Mouse (Mus musculus) G1E (cell line): ENCODE measurements around the gene Cep250. TPM values are rescaled to one million over a fixed set of nuclear protein-coding genes. Genes with fewer than 3 reads are reported as not detected.
A peak's percentile ranks its signal among the peaks of the same experiment; 100 is the strongest.

Source experiments
- ATAC-seq: 2 replicates; pipeline ENCODE4 v1.8.0; 2016; ENCODE audit warnings: mild to moderate bottlenecking; ENCODE audit not compliant: insufficient number of reproducible peaks, poor library complexity, low FRiP score, severe bottlenecking; ENCODE audit errors: extremely low read depth
- DNase-seq: peaks from one replicate; pipeline ENCODE4 v3.0.0; 2012; ENCODE audit warnings: low spot score
- H3K27me3 ChIP-seq: 2 replicates; pipeline ENCODE4 v1.6.1; 2012; ENCODE audit warnings: mild to moderate bottlenecking, low read length, inconsistent platforms; ENCODE audit not compliant: insufficient read depth
- H3K36me3 ChIP-seq: replicated peaks from 2 replicates; pipeline ENCODE3; 2012; ENCODE audit warnings: mild to moderate bottlenecking, inconsistent platforms
- H3K4me1 ChIP-seq: 2 replicates; pipeline ENCODE4 v1.6.1; 2012; ENCODE audit warnings: low read depth, low read length, inconsistent platforms, mixed read lengths; ENCODE audit not compliant: insufficient read depth
- H3K4me3 ChIP-seq: 2 replicates; pipeline ENCODE4 v1.5.1; 2012; ENCODE audit warnings: low read depth, mild to moderate bottlenecking, inconsistent platforms, low read length, moderate library complexity, mixed read lengths
- H3K9me3 ChIP-seq: replicated peaks from 2 replicates; pipeline ENCODE4 v1.6.1; 2012; ENCODE audit warnings: inconsistent platforms
- CTCF ChIP-seq: IDR thresholded peaks from 2 replicates; pipeline ENCODE4 v1.5.1; 2012; ENCODE audit warnings: low read depth, low read length, inconsistent platforms, mixed read lengths
- GATA1 ChIP-seq: IDR thresholded peaks from 2 replicates; pipeline ENCODE4 v1.6.1; 2012; ENCODE audit warnings: borderline replicate concordance, low read length, inconsistent platforms, mixed read lengths
- GATA2 ChIP-seq: IDR thresholded peaks from 2 replicates; pipeline ENCODE4 v1.6.1; 2012; ENCODE audit warnings: low read depth, low read length, inconsistent platforms, borderline replicate concordance
- POLR2AphosphoS5 ChIP-seq: IDR thresholded peaks from 2 replicates; pipeline ENCODE4 v1.6.1; 2012; ENCODE audit warnings: low read depth, low read length, inconsistent platforms; ENCODE audit not compliant: insufficient replicate concordance
- TAL1 ChIP-seq: conservative IDR thresholded peaks from 2 replicates; pipeline ENCODE4 v1.6.1; 2012; ENCODE audit warnings: low read depth, low read length, inconsistent platforms, mixed read lengths
- polyA plus RNA-seq: library from polyadenylated mRNA; stranded (reverse); fragments of >175 nt; gene quantifications from 2 replicates; pipeline ENCODE4 v1.2.3, GENCODE M21; 2012
- total RNA-seq, 2 experiments: library from RNA; stranded (forward) in 1 of 2; stranded (reverse) in 1 of 2; fragments of 200-1000 nt in 1 of 2; fragments of >200 nt in 1 of 2; fragmentation: Nextera tagmentation in 1 of 2; gene quantifications; 2 replicates each; pipeline ENCODE4 v1.2.3; 2014 to 2017

Gene Cep250
- total and polyA plus RNA-seq, 3 experiments = 12.3 to 49.2 (median 19.9) TPM

GRCm38 (mm10) chr2:155985776-155986175 lies 29.5 kb downstream of the Cep250 start:
- H3K27me3 ChIP-seq = no peaks in the 10 kb centered on the region
- H3K4me3 ChIP-seq = no peak overlapping the region
- DNase-seq (no peak), ATAC-seq (no peak)
- H3K9me3 ChIP-seq = no peaks in the 10 kb centered on the region
- TF ChIP-seq POLR2AphosphoS5 (no peak), CTCF (no peak), TAL1 (no peak), GATA1 (no peak), GATA2 (no peak)
- peaks cover 45% of the 10 kb centered on the region for H3K4me1 ChIP-seq
- peaks cover 91% of the 10 kb centered on the region for H3K36me3 ChIP-seq

DNA sequence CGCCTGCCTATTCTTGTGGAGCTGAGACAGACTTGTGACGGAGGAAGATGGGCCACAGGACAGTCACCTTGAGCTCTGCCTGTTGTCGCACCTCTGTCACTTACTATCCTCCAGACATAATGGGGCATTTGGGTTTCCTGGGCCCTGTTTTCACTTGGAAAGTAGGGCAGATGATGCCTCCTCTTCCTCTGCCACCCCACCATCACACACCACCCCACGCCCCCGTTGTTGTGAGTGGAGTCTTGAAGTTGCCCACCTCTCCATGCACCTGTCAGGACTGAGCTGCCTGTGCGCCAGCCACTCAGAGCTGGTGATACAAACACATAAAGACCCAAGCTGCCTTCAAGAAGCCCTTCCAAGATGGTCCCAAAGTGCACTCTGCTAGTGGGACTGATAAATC lies 30.9 kb downstream of the Cep250 start:
- Histone ChIP-seq H3K27me3 (no peaks in the 10 kb centered on the region), H3K4me1 (peaks cover 58% of the 10 kb centered on the region), H3K4me3 (no peak overlapping the region), H3K9me3 (no peaks in the 10 kb centered on the region), H3K36me3 (peaks cover 92% of the 10 kb centered on the region)
- TF ChIP-seq TAL1 = no peak
- no peak for TF ChIP-seq GATA1
- TF ChIP-seq CTCF = no peak
- no peak for TF ChIP-seq GATA2
- no peak for ATAC-seq
- no peak for DNase-seq

GRCm38 (mm10) chr2:155989085-155989484 lies 32.8 kb downstream of the Cep250 start:
- Histone ChIP-seq H3K4me1 (peaks cover 64% of the 10 kb centered on the region), H3K4me3 (peak overlapping the region; percentile 55; the same call in 1 of the 2 replicates)

DNA sequence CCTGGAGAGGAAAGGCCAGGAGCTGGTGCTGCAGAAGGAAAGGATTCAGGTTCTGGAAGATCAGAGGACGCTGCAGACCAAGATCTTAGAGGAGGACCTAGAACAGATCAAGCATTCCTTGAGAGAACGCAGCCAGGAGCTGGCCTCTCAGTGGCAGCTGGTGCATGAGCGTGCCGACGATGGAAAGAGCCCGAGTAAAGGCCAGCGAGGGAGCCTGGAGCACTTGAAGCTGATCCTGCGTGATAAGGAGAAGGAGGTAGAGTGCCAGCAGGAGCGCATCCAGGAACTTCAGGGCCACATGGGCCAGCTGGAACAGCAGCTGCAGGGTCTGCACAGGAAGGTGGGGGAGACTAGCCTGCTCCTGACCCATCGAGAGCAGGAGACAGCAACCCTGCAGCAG lies 34.9 kb downstream of the Cep250 start:
- Histone ChIP-seq H3K9me3 (no peaks in the 10 kb centered on the region), H3K27me3 (no peaks in the 10 kb centered on the region), H3K4me1 (peaks cover 60% of the 10 kb centered on the region), H3K36me3 (peaks cover 95% of the 10 kb centered on the region), H3K4me3 (no peak overlapping the region)
- TF ChIP-seq GATA2 (no peak), POLR2AphosphoS5 (no peak), CTCF (no peak), TAL1 (no peak), GATA1 (no peak)
- DNase-seq (no peak), ATAC-seq (no peak)

More at GRCm38 (mm10) chr2:155989085-155989484, 32.8 kb downstream of the Cep250 start:
- Histone ChIP-seq H3K9me3 (no peaks in the 10 kb centered on the region), H3K27me3 (no peaks in the 10 kb centered on the region), H3K36me3 (peaks cover 95% of the 10 kb centered on the region)
- DNase-seq (peak; percentile 89), ATAC-seq (peak; percentile 87)
- TF ChIP-seq GATA1 = no peak
- TF ChIP-seq TAL1 = peak; percentile 29; the same call in 1 of the 2 replicates

DNA sequence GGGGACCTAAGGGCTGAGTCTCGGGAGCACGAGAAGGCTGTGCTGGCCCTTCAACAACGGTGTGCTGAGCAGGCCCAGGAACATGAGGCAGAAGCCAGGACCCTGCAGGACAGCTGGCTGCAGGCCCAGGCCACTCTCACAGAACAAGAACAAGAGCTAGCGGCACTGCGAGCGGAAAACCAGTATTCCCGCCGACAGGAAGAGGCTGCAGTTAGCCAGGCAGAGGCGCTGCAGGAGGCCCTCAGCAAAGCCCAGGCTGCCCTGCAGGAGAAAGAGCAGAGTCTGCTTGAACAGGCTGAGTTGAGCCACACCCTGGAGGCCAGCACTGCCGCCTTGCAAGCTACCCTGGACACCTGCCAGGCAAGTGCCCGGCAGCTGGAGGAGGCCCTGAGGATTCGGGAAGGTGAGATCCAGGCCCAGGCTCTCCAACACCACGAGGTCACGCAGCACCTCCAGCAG lies 35.6 kb downstream of the Cep250 start:
- H3K36me3 ChIP-seq = peaks cover 96% of the 10 kb centered on the region
- ATAC-seq (no peak), DNase-seq (peak; percentile 14)
- H3K4me1 ChIP-seq = peaks cover 59% of the 10 kb centered on the region
- no peaks in the 10 kb centered on the region for H3K27me3 ChIP-seq
- no peaks in the 10 kb centered on the region for H3K9me3 ChIP-seq
- H3K4me3 ChIP-seq = peak overlapping the region; percentile 14; the same call in 1 of the 2 replicates
- TF ChIP-seq GATA1 (no peak), GATA2 (no peak), POLR2AphosphoS5 (no peak), CTCF (no peak), TAL1 (no peak)

DNA sequence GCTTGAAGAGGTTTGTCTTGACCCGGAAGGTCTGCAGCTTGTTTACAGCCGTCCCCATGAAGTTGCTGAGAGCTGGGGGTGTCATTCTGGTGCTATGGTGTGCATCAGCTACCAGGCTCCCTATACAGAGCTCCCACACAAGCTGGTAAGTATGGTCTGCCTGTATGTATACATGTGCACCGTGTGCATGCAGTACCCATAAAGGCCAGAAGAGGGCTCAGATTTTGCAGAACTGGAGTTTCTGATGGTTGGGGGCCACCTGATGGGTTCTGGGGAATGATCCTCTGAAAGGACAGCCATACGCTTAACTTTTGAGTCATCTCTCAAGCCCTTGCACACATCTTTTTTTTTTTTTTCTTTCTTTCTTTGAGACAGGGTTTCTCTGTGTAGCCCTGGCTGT lies 49.1 kb downstream of the Cep250 start:
- H3K4me3 ChIP-seq = no peak overlapping the region
- H3K9me3 ChIP-seq = peaks cover 3% of the 10 kb centered on the region; the same call in 1 of the 2 replicates
- DNase-seq (no peak), ATAC-seq (no peak)
- TF ChIP-seq POLR2AphosphoS5 (no peak), CTCF (peak; percentile 38)
- no peaks in the 10 kb centered on the region for H3K27me3 ChIP-seq
- peaks cover 36% of the 10 kb centered on the region for H3K36me3 ChIP-seq
- H3K4me1 ChIP-seq = peaks cover 25% of the 10 kb centered on the region

GRCm38 (mm10) chr2:156007888-156008532 lies 51.8 kb downstream of the Cep250 start, which contains the start of the genes 6430550D23Rik and Ergic3:
6430550D23Rik (minus strand) TSS chr2:156007977.
Ergic3 (plus strand) TSS chr2:156008045.
- ATAC-seq (peak; percentile 99), DNase-seq (peak; percentile 99)
- H3K27me3 ChIP-seq = no peaks in the 10 kb centered on the region
- H3K4me3 ChIP-seq = peak within 1 kb of the TSS; percentile 98
- H3K9me3 ChIP-seq = peaks cover 3% of the 10 kb centered on the region; the same call in 1 of the 2 replicates
- TF ChIP-seq TAL1 = no peak
- no peak for TF ChIP-seq GATA2
- no peak for TF ChIP-seq POLR2AphosphoS5
- no peak for TF ChIP-seq CTCF
- no peak for TF ChIP-seq GATA1
- H3K36me3 ChIP-seq = peaks cover 46% of the 10 kb centered on the region
- peaks cover 31% of the 10 kb centered on the region for H3K4me1 ChIP-seq
